Mouse (Mus musculus) hindbrain, postnatal 0 days (tissue): ENCODE data around the gene Cast. TPM values are rescaled to one million over a fixed set of nuclear protein-coding genes. Genes with fewer than 3 reads are reported as not detected.

Source experiments
- ATAC-seq: fragments of 200-750 bp; cut with Nextera tagmentation; 2 replicates; pipeline ENCODE4 v1.8.0; 2017; ENCODE audit warnings: mild to moderate bottlenecking, moderate TSS enrichment, moderate library complexity
- DNase-seq: peaks from one replicate; pipeline ENCODE4 v3.0.0-alpha.2; 2015; ENCODE audit warnings: low spot score
- H3K27ac ChIP-seq: fragments of 300-500 bp; sonication (generic); 2 replicates; pipeline ENCODE4 v1.5.1; 2014; ENCODE audit warnings: mild to moderate bottlenecking
- H3K27me3 ChIP-seq: fragments of 300-500 bp; sonication (generic); 2 replicates; pipeline ENCODE4 v1.6.1; 2014; ENCODE audit warnings: low read length, mixed read lengths; ENCODE audit not compliant: insufficient read depth
- H3K36me3 ChIP-seq: fragments of 300-500 bp; sonication (generic); 2 replicates; pipeline ENCODE4 v1.6.1; 2014; ENCODE audit warnings: low read length, mixed read lengths; ENCODE audit not compliant: insufficient read depth
- H3K4me1 ChIP-seq: fragments of 300-500 bp; sonication (generic); 2 replicates; pipeline ENCODE4 v1.6.1; 2014; ENCODE audit warnings: antibody characterized with exemption, low read length, mixed read lengths; ENCODE audit not compliant: insufficient read depth
- H3K4me2 ChIP-seq: fragments of 300-500 bp; sonication (generic); 2 replicates; pipeline ENCODE4 v1.6.1; 2014; ENCODE audit warnings: low read depth, mild to moderate bottlenecking, low read length, moderate library complexity, mixed read lengths
- H3K4me3 ChIP-seq: fragments of 300-500 bp; sonication (generic); 2 replicates; pipeline ENCODE4 v1.5.1; 2014; ENCODE audit warnings: low read length
- H3K9ac ChIP-seq: fragments of 300-500 bp; sonication (generic); replicated peaks from 2 replicates; pipeline ENCODE4 v1.6.1; 2014; ENCODE audit warnings: mild to moderate bottlenecking, low read length, moderate library complexity, mixed read lengths
- H3K9me3 ChIP-seq: fragments of 300-500 bp; sonication (generic); 2 replicates; pipeline ENCODE4 v1.6.1; 2016; ENCODE audit warnings: low read length, mixed read lengths
- CTCF ChIP-seq: IDR thresholded peaks from 2 replicates; pipeline ENCODE4 v1.5.1; 2016; ENCODE audit warnings: antibody characterized with exemption, control low read depth, low read depth
- WGBS: fragments of 180-500 bp; shearing (Covaris S2); extraction: QIAGEN DNeasy Blood & Tissue Kit; methylation state at CpG from one replicate; pipeline ENCODE4 v1.1.7; 2014; 5-methylcytosine and 5-hydroxymethylcytosine counted together
- polyA plus RNA-seq: library from polyadenylated mRNA; unstranded; fragments of >200 nt; fragmentation: Nextera tagmentation; extraction: Ambion mirVana; gene quantifications from 2 replicates; pipeline ENCODE4 v1.2.1, GENCODE M21; 2015
- total RNA-seq: library from RNA; depleted of rRNA; stranded (reverse); fragments of >200 nt; gene quantifications from 2 replicates; pipeline ENCODE4 v1.2.3, GENCODE M21; 2014; rRNA removed

The Cast gene
- total and polyA plus RNA-seq, 2 experiments from 2014 or later: 2.9 to 7.5 TPM

- no peak overlapping the region for H3K9ac ChIP-seq
- ATAC-seq: no peak
- no peak overlapping the region for H3K4me2 ChIP-seq
- TF ChIP-seq CTCF: no peak
- no peaks in the 10 kb centered on the region for H3K27me3 ChIP-seq
- 0 out of 2 replicates have a peak, but pooled peaks cover 3% of the 10 kb centered on the region for H3K36me3 ChIP-seq
- H3K9me3 ChIP-seq: no peaks in the 10 kb centered on the region
- no peak for DNase-seq
- H3K27ac ChIP-seq: no peak overlapping the region
- H3K4me1 ChIP-seq: no peaks in the 10 kb centered on the region
- 88% methylated on average over 4 of the region's 4 CpGs for WGBS
- H3K4me3 ChIP-seq: no peak overlapping the region
These were observed 74.9 kb downstream of the Cast start for GRCm38 (mm10) chr13:74733726-74734125.

DNA sequence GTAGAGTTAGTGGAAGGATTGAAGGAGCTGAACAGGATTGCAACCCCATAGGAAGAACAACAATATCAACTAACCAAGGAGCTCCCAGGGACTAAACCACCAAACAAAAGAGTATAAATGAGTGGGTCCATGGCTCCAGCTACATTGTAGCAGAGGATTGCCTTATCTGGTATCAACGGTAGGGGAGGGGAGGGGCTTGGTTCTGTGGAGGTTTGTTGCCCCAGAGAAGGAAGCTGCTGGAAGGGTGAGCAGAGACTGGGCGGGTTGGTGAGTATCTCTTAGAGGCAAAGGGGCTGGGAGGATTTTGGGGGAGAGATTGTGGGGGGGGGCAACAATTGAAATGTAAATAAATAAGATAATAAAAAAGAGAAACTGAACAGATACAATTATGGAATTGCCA, 89.6 kb downstream of the Cast start:
- Histone ChIP-seq H3K36me3 (no peaks in the 10 kb centered on the region), H3K9ac (no peak overlapping the region), H3K4me3 (no peak overlapping the region), H3K4me1 (no peaks in the 10 kb centered on the region), H3K27ac (no peak overlapping the region), H3K27me3 (no peaks in the 10 kb centered on the region), H3K9me3 (no peaks in the 10 kb centered on the region), H3K4me2 (no peak overlapping the region)
- DNase-seq (no peak), ATAC-seq (no peak)
- no peak for TF ChIP-seq CTCF
- 90% methylated on average over 2 of the region's 2 CpGs for WGBS

- Histone ChIP-seq H3K4me2 (no peak overlapping the region), H3K27me3 (no peaks in the 10 kb centered on the region), H3K4me3 (no peak overlapping the region), H3K4me1 (no peaks in the 10 kb centered on the region), H3K27ac (no peak overlapping the region), H3K36me3 (no peaks in the 10 kb centered on the region), H3K9me3 (no peaks in the 10 kb centered on the region), H3K9ac (no peak overlapping the region)
- 59% methylated on average over 3 of the region's 3 CpGs for whole genome bisulfite sequencing
- no peak for ATAC-seq
- TF ChIP-seq CTCF: no peak
- no peak for DNase-seq
These were observed 112.4 kb downstream of the Cast start for GRCm38 (mm10) chr13:74696225-74696624.

DNA sequence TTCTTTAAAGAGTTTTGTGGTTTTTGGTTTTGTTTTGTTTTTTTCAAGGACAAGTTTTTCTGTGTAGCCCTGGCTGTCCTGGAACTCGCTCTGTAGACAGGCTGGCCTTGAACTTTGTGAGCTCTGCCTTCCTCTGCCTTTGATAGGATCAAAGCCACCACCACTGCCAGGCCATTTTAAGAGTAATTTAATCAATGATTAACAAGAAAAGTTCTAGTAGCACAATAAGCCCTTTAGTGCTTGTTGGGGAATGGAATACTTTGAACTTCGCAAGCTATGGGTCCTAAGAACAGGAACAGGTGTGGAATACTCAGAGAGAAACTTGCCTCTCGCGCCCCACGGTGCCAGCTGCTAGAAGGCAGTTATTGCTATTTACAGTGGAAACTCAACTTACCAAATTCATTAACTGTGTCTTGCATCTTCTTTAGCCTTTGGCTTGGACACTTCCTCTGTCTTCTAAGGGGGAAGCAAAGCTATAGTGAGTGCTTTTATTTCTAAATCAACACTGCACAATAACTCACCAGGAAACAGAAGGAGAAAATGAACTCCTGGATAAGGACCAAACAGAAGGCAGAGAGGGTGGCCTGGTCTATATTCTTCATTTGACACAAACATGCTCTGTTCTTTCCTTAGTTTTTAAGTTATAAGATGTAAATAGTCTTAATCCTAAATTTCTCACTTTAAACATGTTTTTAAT, 113.0 kb downstream of the Cast start:
- Histone ChIP-seq H3K27ac (no peak overlapping the region), H3K4me1 (no peaks in the 10 kb centered on the region), H3K27me3 (no peaks in the 10 kb centered on the region), H3K9me3 (no peaks in the 10 kb centered on the region), H3K36me3 (no peaks in the 10 kb centered on the region), H3K4me2 (no peak overlapping the region), H3K4me3 (no peak overlapping the region), H3K9ac (no peak overlapping the region)
- ATAC-seq (no peak), DNase-seq (no peak)
- WGBS: 92% methylated on average over 5 of the region's 5 CpGs
- no peak for TF ChIP-seq CTCF

Other genes with a start within 250 kb of the Cast start
- 8.4 and 28.2 TPM in 2 replicates for gene Erap1, start 169.2 kb downstream of the Cast start, total RNA-seq
- gene Erap1, start 169.2 kb downstream of the Cast start, polyA plus RNA-seq: 5.1 and 8.2 TPM in 2 replicates